Mouse (Mus musculus) mature B cell (primary cell): ENCODE results near the gene Gdap1l1.
"Not testable (repeated sequence)": the region's sequence is repeated elsewhere in the genome, so short reads cannot be mapped to it uniquely, and the experiment has no call there.

Source experiments
- in situ Hi-C: fragments of 300-500 bp; cut with MboI; formaldehyde crosslinking; loops from 2 replicates; pipeline ENCODE4 v1.14.3; 2019

Gdap1l1 gene

GRCm38 (mm10) chr2:163438246-163438618 lies at the start of gene Gdap1l1:
Gdap1l1 (plus strand) TSS chr2:163438476.
- in situ Hi-C loops = no loop called here

GRCm38 (mm10) chr2:163392436-163392835 lies 45.8 kb upstream of the Gdap1l1 start:
- in situ Hi-C loops = no loop called here

- in situ Hi-C loops = no loop called here
Observed at GRCm38 (mm10) chr2:163393241-163393640, 45.0 kb upstream of the Gdap1l1 start.

- in situ Hi-C loops = no loop called here
Observed at GRCm38 (mm10) chr2:163393976-163394375, 44.3 kb upstream of the Gdap1l1 start.

- in situ Hi-C loops = no loop called here
Observed at GRCm38 (mm10) chr2:163394977-163395376, 43.3 kb upstream of the Gdap1l1 start.

- in situ Hi-C loops = no loop called here
Observed at GRCm38 (mm10) chr2:163397071-163397470, 41.2 kb upstream of the Gdap1l1 start.

- in situ Hi-C loops = no loop called here
Observed at GRCm38 (mm10) chr2:163397905-163398304, 40.4 kb upstream of the Gdap1l1 start, which contains the start of gene Jph2. Jph2 (minus strand) TSS chr2:163397993.

- in situ Hi-C loops = no loop called here
Observed at GRCm38 (mm10) chr2:163398770-163399169, 39.5 kb upstream of the Gdap1l1 start.

GRCm38 (mm10) chr2:163399222-163399621 lies 39.1 kb upstream of the Gdap1l1 start:
- in situ Hi-C loops = no loop called here

- in situ Hi-C loops = no loop called here
Observed at GRCm38 (mm10) chr2:163401221-163401620, 37.1 kb upstream of the Gdap1l1 start.

GRCm38 (mm10) chr2:163404037-163404815 lies 34.0 kb upstream of the Gdap1l1 start:
- in situ Hi-C loops = no loop called here

- in situ Hi-C loops = no loop called here
Observed at GRCm38 (mm10) chr2:163410211-163410610, 28.1 kb upstream of the Gdap1l1 start.

- in situ Hi-C loops = not testable (repeated sequence)
Observed at GRCm38 (mm10) chr2:163411344-163411743, 26.9 kb upstream of the Gdap1l1 start.

- in situ Hi-C loops = no loop called here
Observed at GRCm38 (mm10) chr2:163411840-163412239, 26.4 kb upstream of the Gdap1l1 start.

- in situ Hi-C loops = no loop called here
Observed at GRCm38 (mm10) chr2:163412419-163412818, 25.9 kb upstream of the Gdap1l1 start.

- in situ Hi-C loops = no loop called here
Observed at GRCm38 (mm10) chr2:163412846-163413590, 25.3 kb upstream of the Gdap1l1 start.

- in situ Hi-C loops = no loop called here
Observed at GRCm38 (mm10) chr2:163417026-163417425, 21.2 kb upstream of the Gdap1l1 start.

- in situ Hi-C loops = no loop called here
Observed at GRCm38 (mm10) chr2:163417830-163418229, 20.4 kb upstream of the Gdap1l1 start.

- in situ Hi-C loops = no loop called here
Observed at GRCm38 (mm10) chr2:163418841-163419345, 19.4 kb upstream of the Gdap1l1 start.

GRCm38 (mm10) chr2:163419346-163420045 lies 18.8 kb upstream of the Gdap1l1 start:
- in situ Hi-C loops = loop anchor here (5.0 kb wide), 1 partner anchor 53 kb away; the partner anchor contains the start of gene Fitm2

GRCm38 (mm10) chr2:163420366-163420886 lies 17.9 kb upstream of the Gdap1l1 start:
- in situ Hi-C loops = loop anchor here (5.0 kb wide), 1 partner anchor 52 kb away; the partner anchor contains the start of gene Fitm2
